Mouse (Mus musculus) splenic B cell, adult 2 months (primary cell): ENCODE measurements around the gene Cdk10.
"Not testable (repeated sequence)": the region's sequence is repeated elsewhere in the genome, so short reads cannot be mapped to it uniquely, and the experiment has no call there.

Source experiments
- DNase-seq: peaks from one replicate; pipeline ENCODE4 v3.0.0-alpha.2; 2011; ENCODE audit warnings: low read depth, low spot score
- H3K27me3 ChIP-seq: 2 replicates; pipeline ENCODE4 v1.6.1; 2012; ENCODE audit warnings: mild to moderate bottlenecking, low read length, moderate library complexity, mixed read lengths; ENCODE audit not compliant: control insufficient read depth, poor library complexity, insufficient read depth, severe bottlenecking
- H3K36me3 ChIP-seq: 2 replicates; pipeline ENCODE4 v1.6.1; 2012; ENCODE audit warnings: mild to moderate bottlenecking, low read length, moderate library complexity, mixed read lengths; ENCODE audit not compliant: control insufficient read depth, poor library complexity, insufficient read depth, severe bottlenecking

The Cdk10 gene

GRCm38 (mm10) chr8:123213118-123213772, 11.4 kb upstream of the Cdk10 start:
- no peak for DNase-seq
- Histone ChIP-seq H3K36me3 (no peaks in the 10 kb centered on the region; the same call in 1 of the 2 replicates), H3K27me3 (no peaks in the 10 kb centered on the region)

GRCm38 (mm10) chr8:123215430-123215829, 9.2 kb upstream of the Cdk10 start:
- Histone ChIP-seq H3K36me3 (no peaks in the 10 kb centered on the region), H3K27me3 (no peaks in the 10 kb centered on the region)
- DNase-seq = no peak

DNA sequence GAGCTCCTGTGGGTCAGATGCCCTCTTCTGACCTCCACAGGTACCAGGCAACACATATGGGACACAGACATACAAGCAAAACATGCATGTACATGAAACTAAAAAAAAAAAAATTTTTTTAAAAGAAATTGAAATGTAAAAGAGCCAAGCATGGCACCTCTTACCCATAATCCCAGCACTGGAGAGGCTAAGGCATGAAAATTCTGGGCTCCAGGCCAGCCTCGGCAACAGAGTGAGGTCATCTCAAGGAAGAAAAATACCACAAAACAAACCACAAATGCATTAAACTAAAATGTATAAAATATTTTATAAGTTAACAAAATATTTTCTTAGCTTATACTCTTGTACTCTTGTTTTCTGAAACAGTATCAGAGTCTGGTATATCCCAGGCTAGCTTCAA, 3.7 kb upstream of the Cdk10 start:
- H3K36me3 ChIP-seq = no peaks in the 10 kb centered on the region
- no peaks in the 10 kb centered on the region for H3K27me3 ChIP-seq
- no peak for DNase-seq

GRCm38 (mm10) chr8:123228416-123228815, 3.8 kb downstream of the Cdk10 start:
- no peak for DNase-seq
- Histone ChIP-seq H3K27me3 (no peaks in the 10 kb centered on the region), H3K36me3 (no peaks in the 10 kb centered on the region; the same call in 1 of the 2 replicates)

- not testable (repeated sequence) for DNase-seq, H3K36me3 ChIP-seq, H3K27me3 ChIP-seq
Observed at GRCm38 (mm10) chr8:123230326-123230725, 5.7 kb downstream of the Cdk10 start.

GRCm38 (mm10) chr8:123231742-123232141, 7.1 kb downstream of the Cdk10 start:
- no peaks in the 10 kb centered on the region; the same call in 1 of the 2 replicates for H3K36me3 ChIP-seq
- H3K27me3 ChIP-seq = no peaks in the 10 kb centered on the region
- DNase-seq = no peak

GRCm38 (mm10) chr8:123232553-123232952, 7.9 kb downstream of the Cdk10 start:
- no peak for DNase-seq
- H3K27me3 ChIP-seq = no peaks in the 10 kb centered on the region

GRCm38 (mm10) chr8:123233300-123233699, 8.7 kb downstream of the Cdk10 start:
- no peaks in the 10 kb centered on the region for H3K36me3 ChIP-seq
- no peak for DNase-seq
- H3K27me3 ChIP-seq = no peaks in the 10 kb centered on the region

More at GRCm38 (mm10) chr8:123232553-123232952, 7.9 kb downstream of the Cdk10 start:
- no peaks in the 10 kb centered on the region; the same call in 1 of the 2 replicates for H3K36me3 ChIP-seq

DNA sequence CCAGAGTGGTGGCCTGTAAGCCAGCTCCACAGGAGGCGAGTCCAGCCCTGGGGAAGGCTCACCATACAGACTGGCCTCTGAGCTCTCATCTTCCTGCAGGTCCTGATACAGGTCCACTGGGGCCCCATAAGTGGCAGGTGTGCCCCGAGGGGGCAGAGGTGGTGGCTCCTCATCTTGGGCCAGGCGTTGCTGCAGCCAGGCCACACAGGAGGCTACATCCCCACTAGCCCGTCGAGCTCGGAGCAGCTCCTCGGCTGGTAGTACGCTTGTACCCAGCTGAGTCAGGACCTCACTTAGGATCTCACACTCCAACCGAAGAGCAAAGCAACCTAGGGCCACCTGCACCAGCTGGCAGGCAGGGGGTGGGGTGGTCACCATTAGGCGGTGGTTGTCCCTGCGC, 9.1 kb downstream of the Cdk10 start:
- H3K27me3 ChIP-seq = no peaks in the 10 kb centered on the region
- no peaks in the 10 kb centered on the region for H3K36me3 ChIP-seq
- no peak for DNase-seq

DNA sequence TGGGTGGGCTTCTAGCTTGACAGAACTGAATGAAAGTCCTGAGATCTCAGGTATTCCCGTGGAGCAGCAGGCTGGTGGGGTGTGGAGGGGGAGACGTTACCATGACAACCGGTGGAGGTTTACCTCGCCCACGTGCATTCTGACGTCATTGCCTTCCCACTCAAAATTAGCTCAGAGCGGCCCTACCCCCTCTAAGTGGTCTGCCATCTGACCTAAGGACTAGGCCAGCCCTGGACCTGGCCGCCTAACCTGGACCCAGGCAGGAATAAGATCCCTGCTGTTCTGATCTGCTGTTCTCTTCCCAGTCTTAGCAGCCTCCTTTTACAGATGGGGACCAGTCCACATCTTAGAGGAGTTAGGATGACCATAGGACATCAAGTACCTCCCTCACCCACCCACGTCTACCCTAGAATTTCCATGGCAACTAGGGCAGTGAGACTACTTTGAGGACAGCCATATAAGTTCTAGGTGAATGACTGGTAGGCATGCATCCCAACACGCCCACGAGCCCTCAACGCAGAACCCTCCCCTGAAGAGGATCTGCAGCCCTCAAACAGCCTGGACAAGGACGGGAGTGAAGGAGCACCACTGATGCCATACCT, 10.4 kb downstream of the Cdk10 start:
- H3K27me3 ChIP-seq = no peaks in the 10 kb centered on the region
- no peaks in the 10 kb centered on the region for H3K36me3 ChIP-seq
- peak; percentile 54 for DNase-seq

GRCm38 (mm10) chr8:123235520-123236497, 11.2 kb downstream of the Cdk10 start, which contains the start of gene Spata2l:
Gene Spata2l, minus strand, starts transcription at chr8:123236233.
- Histone ChIP-seq H3K36me3 (no peaks in the 10 kb centered on the region), H3K27me3 (no peaks in the 10 kb centered on the region)
- DNase-seq = peak; percentile 93

DNA sequence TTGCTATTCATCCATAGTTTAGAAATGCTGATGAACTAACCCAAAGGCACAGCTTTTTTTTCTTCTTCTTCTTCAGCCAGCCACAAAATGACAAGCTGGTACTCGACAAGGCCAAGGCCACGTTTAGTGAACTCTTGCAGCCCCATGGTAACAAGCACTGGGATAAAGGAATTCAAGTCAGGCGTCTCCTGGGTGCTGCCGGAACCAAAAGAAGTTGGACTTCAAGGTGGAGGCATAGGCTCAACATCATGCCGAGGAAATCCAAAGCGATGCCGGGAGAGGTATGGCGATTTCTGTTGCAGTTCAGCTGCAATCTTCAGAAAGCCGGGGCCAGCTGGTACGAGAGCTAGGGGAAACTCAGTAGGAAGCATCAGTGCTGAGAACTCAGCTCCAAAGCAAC, 14.8 kb downstream of the Cdk10 start:
- Histone ChIP-seq H3K27me3 (no peaks in the 10 kb centered on the region), H3K36me3 (peaks cover 3% of the 10 kb centered on the region; the same call in 1 of the 2 replicates)
- DNase-seq = no peak

DNA sequence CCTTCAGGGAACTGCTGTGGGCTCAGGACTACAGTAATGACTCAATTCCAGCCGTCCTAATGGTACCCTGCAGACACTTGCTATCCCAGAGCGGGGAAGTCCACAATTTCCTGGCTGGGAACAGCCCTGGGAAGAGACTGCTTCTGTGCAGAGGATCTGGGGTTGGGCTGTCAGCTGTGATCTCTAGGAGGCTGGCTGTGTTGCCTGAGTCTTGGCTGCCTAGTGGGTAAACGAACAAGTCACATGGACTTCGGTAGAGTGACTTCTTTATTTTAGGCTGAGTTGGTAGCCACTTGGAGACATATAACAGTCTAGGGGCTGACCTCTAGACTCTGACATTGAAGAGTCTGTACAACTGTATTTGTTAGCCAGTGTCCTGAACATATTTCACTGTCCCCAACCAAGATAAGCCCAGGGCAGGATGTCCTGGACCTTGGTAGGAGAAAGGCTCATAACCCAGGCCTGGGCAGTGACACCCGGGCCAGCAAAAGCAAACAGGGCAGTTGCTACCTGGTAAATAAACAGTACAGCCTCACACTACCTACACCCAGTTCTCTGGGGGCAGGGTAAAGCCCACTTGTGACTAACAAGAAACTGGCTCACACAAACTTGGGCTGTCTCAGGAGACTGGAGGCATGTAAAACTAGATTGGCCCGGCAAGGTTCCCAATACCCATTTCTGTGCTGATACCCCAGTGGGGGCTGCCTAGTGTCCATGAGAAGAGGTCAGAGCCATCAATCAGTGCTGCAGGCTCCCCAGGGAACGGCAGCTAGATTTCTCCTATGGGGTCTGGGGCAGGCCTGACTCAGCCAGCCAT, 17.7 kb downstream of the Cdk10 start:
- peaks cover 5% of the 10 kb centered on the region for H3K36me3 ChIP-seq

GRCm38 (mm10) chr8:123243053-123243452, 18.4 kb downstream of the Cdk10 start:
- peaks cover 9% of the 10 kb centered on the region for H3K36me3 ChIP-seq
- H3K27me3 ChIP-seq = no peaks in the 10 kb centered on the region
- no peak for DNase-seq

More for the DNA sequence above, 17.7 kb downstream of the Cdk10 start:
- no peaks in the 10 kb centered on the region for H3K27me3 ChIP-seq
- no peak for DNase-seq
